In the genomic region with DNA sequence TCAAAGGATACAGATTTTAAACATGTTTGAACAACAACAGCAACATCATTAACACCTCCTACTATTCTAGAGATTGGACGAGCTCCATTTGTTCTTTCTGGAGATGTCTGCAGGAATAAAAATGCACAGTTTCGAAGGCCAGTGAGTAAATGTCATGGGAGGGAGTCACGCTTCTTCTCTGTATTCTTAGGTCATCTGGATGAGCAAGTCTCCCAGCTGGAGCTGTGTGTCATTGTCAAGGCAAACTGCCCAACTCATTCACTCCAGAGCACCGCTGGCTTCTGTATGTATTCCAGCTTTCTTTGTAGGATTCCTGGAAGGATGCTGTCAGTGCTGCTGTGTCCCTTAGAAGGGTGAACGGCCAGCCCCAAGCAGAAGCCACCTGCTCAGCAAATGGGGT, we compare ENCODE assay signal across 15 mouse cellular contexts.
DNase-seq lines count a peak whose midpoint lies in the region; ATAC-seq and TF ChIP-seq lines count a peak whose summit lies in the region.
"Had no signal": no experiment of that assay in that cellular context is flagged by ENCODE, and none has a peak within 500 bp of the region (broad histone marks: within the 10 kb centered on the region; RNA-seq: fewer than 3 reads in every experiment).

No protein-coding gene starts in this region.

- H3K4me2 ChIP-seq in kidney, postnatal 0 days (ENCODE audit: low read length): no peak overlapping the region
- no peak overlapping the region for H3K4me2 ChIP-seq in liver, postnatal 0 days (ENCODE audit: low read depth, low read length)
- H3K4me2 ChIP-seq in forebrain, postnatal 0 days (ENCODE audit: low read depth): no peak overlapping the region
- H3K4me2 ChIP-seq: forebrain, embryonic 15.5 days; heart, embryonic 13.5 days; kidney, embryonic 15.5 days; liver, embryonic 15.5 days had no signal

- TF ChIP-seq EP300 in liver, postnatal 0 days (IDR thresholded peaks at IDR 0.05; ENCODE audit: low read depth): no peak

- H3K27ac ChIP-seq in kidney, postnatal 0 days: no peak overlapping the region
- H3K27ac ChIP-seq in liver, postnatal 0 days (ENCODE audit: low read depth): no peak overlapping the region
- H3K27ac ChIP-seq in forebrain, postnatal 0 days (ENCODE audit: low read depth, low read length): no peak overlapping the region
- H3K27ac ChIP-seq: forebrain, embryonic 15.5 days; heart, embryonic 13.5 days; kidney, embryonic 15.5 days; liver, embryonic 15.5 days had no signal

- no peaks in the 10 kb centered on the region for H3K27me3 ChIP-seq in kidney, postnatal 0 days (ENCODE audit: insufficient read depth, low read length)
- no peaks in the 10 kb centered on the region for H3K27me3 ChIP-seq in C2C12 (ENCODE audit: control insufficient read depth, insufficient read depth, insufficient read length)
- H3K27me3 ChIP-seq in liver, postnatal 0 days (ENCODE audit: insufficient read depth, low read length): no peaks in the 10 kb centered on the region
- H3K27me3 ChIP-seq in forebrain, postnatal 0 days (ENCODE audit: insufficient read depth, low read length): no peaks in the 10 kb centered on the region
- H3K27me3 ChIP-seq: CH12.LX; forebrain, embryonic 15.5 days; heart, embryonic 13.5 days; kidney, embryonic 15.5 days; liver, embryonic 15.5 days had no signal

- H3K9me3 ChIP-seq in kidney, postnatal 0 days (replicated peaks; ENCODE audit: low read length): no peaks in the 10 kb centered on the region
- H3K9me3 ChIP-seq in liver, postnatal 0 days (ENCODE audit: low read length): 0 out of 2 replicates have a peak, but pooled peaks cover 2% of the 10 kb centered on the region
- no peaks in the 10 kb centered on the region for H3K9me3 ChIP-seq in forebrain, postnatal 0 days (ENCODE audit: low read length)
- H3K9me3 ChIP-seq: forebrain, embryonic 15.5 days; heart, embryonic 13.5 days; kidney, embryonic 15.5 days; liver, embryonic 15.5 days had no signal

- no peak for ATAC-seq in kidney, postnatal 0 days (replicated peaks; ENCODE audit: low FRiP score, low read depth)
- no peak for ATAC-seq in liver, postnatal 0 days
- no peak for ATAC-seq in forebrain, postnatal 0 days
- ATAC-seq: forebrain, embryonic 15.5 days had no signal

- no peak overlapping the region for H3K4me3 ChIP-seq in kidney, postnatal 0 days (replicated peaks; ENCODE audit: low read depth, low read length)
- no peak overlapping the region for H3K4me3 ChIP-seq in C2C12 (ENCODE audit: insufficient read depth, poor library complexity, severe bottlenecking)
- H3K4me3 ChIP-seq in liver, postnatal 0 days (ENCODE audit: low read depth, low read length): no peak overlapping the region
- no peak overlapping the region for H3K4me3 ChIP-seq in forebrain, postnatal 0 days (ENCODE audit: low read depth, low read length)
- H3K4me3 ChIP-seq: forebrain, embryonic 15.5 days; heart, embryonic 13.5 days; kidney, embryonic 15.5 days; liver, embryonic 15.5 days had no signal

- 60% methylated on average over 5 of the region's 5 CpGs for WGBS in kidney, postnatal 0 days
- WGBS in liver, postnatal 0 days (ENCODE audit: insufficient replicate concordance): 72% methylated on average over 5 of the region's 5 CpGs
- WGBS in forebrain, postnatal 0 days: 70% methylated on average over 5 of the region's 5 CpGs

- TF ChIP-seq CTCF in kidney, postnatal 0 days (IDR thresholded peaks at IDR 0.05; ENCODE audit: low read depth): no peak
- TF ChIP-seq CTCF in C2C12 (IDR thresholded peaks at IDR 0.05; ENCODE audit: control insufficient read depth, insufficient read depth, insufficient read length): no peak
- no peak for TF ChIP-seq CTCF in liver, postnatal 0 days (IDR thresholded peaks at IDR 0.05; ENCODE audit: low read depth)
- no peak for TF ChIP-seq CTCF in forebrain, postnatal 0 days (IDR thresholded peaks at IDR 0.05; ENCODE audit: low read depth)

- H3ac ChIP-seq in C2C12 (ENCODE audit: control insufficient read depth, insufficient read length, low read depth): no peak overlapping the region

- no peaks in the 10 kb centered on the region for H3K79me2 ChIP-seq in C2C12 (ENCODE audit: control insufficient read depth, insufficient read depth)

- peak; percentile 28 for DNase-seq in kidney, postnatal 0 days (ENCODE audit: low spot score)
- no peak for DNase-seq in kidney, postnatal 14 days
- DNase-seq in adrenal gland, adult 8-10 months: peak; percentile 68
- peak; percentile 76 to 77 for DNase-seq in heart, postnatal 10 days
- no peak for DNase-seq in liver, postnatal 0 days
- DNase-seq in spleen, postnatal 10 days (ENCODE audit: low spot score in 2 of 2): no peak
- DNase-seq in forebrain, postnatal 0 days: no peak
- DNase-seq: cerebellum, postnatal 25 days; thymus, postnatal 4 days had no signal

- H3K9ac ChIP-seq in kidney, postnatal 0 days (ENCODE audit: low read depth, low read length): no peak overlapping the region
- no peak overlapping the region for H3K9ac ChIP-seq in liver, postnatal 0 days (replicated peaks)
- H3K9ac ChIP-seq in forebrain, postnatal 0 days: no peak overlapping the region
- H3K9ac ChIP-seq: forebrain, embryonic 15.5 days; heart, embryonic 13.5 days; kidney, embryonic 15.5 days; liver, embryonic 15.5 days had no signal

- H3K36me3 ChIP-seq in kidney, postnatal 0 days (ENCODE audit: insufficient read depth, low read length): no peaks in the 10 kb centered on the region
- H3K36me3 ChIP-seq in C2C12 (ENCODE audit: control insufficient read depth, insufficient read depth): no peaks in the 10 kb centered on the region
- no peaks in the 10 kb centered on the region for H3K36me3 ChIP-seq in liver, postnatal 0 days (replicated peaks; ENCODE audit: insufficient read depth, low read length)
- H3K36me3 ChIP-seq in forebrain, postnatal 0 days (ENCODE audit: insufficient read depth): no peaks in the 10 kb centered on the region
- H3K36me3 ChIP-seq: forebrain, embryonic 15.5 days; heart, embryonic 13.5 days; kidney, embryonic 15.5 days; liver, embryonic 15.5 days had no signal

- no peaks in the 10 kb centered on the region for H3K79me3 ChIP-seq in C2C12 (ENCODE audit: low read depth)

- no peaks in the 10 kb centered on the region for H3K4me1 ChIP-seq in kidney, postnatal 0 days (replicated peaks; ENCODE audit: insufficient read depth, low read length)
- H3K4me1 ChIP-seq in liver, postnatal 0 days (ENCODE audit: insufficient read depth): no peaks in the 10 kb centered on the region
- no peaks in the 10 kb centered on the region for H3K4me1 ChIP-seq in forebrain, postnatal 0 days (ENCODE audit: insufficient read depth)
- H3K4me1 ChIP-seq: forebrain, embryonic 15.5 days had no signal

- intact Hi-C loops in heart, postnatal 10 days (cut with DNase I): no loop called here

TF ChIP-seq in C2C12, 6 proteins besides CTCF, POLR2A, EP300 and RAD21:
- peak; percentile 57 for TF ChIP-seq MYOD1 (IDR thresholded peaks at IDR 0.05; ENCODE audit: control insufficient read depth, insufficient read length, low read depth)
- no peak for TF ChIP-seq USF1 (IDR thresholded peaks at IDR 0.05; ENCODE audit: low read depth)

Comparison
In these comparisons a context has a peak if more than half of its experiments do, and no peak if none do; other contexts are left out.
1. DNase-seq: peak in kidney, postnatal 0 days (single experiment), adrenal gland, adult 8-10 months (single experiment) and heart, postnatal 10 days (2 of 2); none in kidney, postnatal 14 days (single experiment), liver, postnatal 0 days (single experiment), spleen, postnatal 10 days (0 of 2) and forebrain, postnatal 0 days (single experiment).